Mouse (Mus musculus) megakaryocyte, embryonic 14.5 days (primary cell): Measurements from ENCODE around the gene Nova2.

Source experiments
- FLI1 ChIP-seq: IDR thresholded peaks from 2 replicates; pipeline ENCODE4 v1.6.1; 2012; ENCODE audit warnings: low read length, inconsistent platforms, mixed read lengths
- GATA1 ChIP-seq: IDR thresholded peaks from 3 replicates; pipeline ENCODE4 v1.6.1; 2012; ENCODE audit warnings: mixed read lengths, low read length, inconsistent platforms, borderline replicate concordance

DNA sequence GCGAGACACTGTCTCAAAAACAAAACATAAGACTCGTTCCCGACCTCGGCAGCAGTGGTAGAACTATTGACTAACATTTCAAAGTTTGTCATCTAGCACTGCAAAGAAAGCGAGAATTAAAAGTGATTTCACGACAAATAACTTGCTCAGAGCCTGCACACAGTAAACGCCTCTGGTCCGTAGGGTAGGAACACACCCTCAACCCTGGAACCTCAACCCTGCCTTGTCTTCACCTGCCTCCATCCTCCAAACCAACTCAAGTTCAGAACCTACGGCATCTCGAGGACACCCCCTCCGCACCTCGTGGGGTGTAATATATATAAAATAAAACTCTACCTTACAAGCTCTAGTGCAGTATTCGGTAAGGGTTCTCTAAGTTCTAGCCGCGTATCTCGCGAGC is 15.9 kb upstream of the Nova2 start:
- TF ChIP-seq GATA1 (no peak), FLI1 (no peak)
